Mouse (Mus musculus) cortical plate, adult 2 months (tissue): ENCODE measurements around the gene Foxn3. TPM values are rescaled to one million over a fixed set of nuclear protein-coding genes. Genes with fewer than 3 reads are reported as not detected.

ENCODE experiments used
- H3K27ac ChIP-seq: fragments of 200-500 bp; 2 replicates; pipeline ENCODE4 v1.5.1; 2012; ENCODE audit warnings: low read length, control low read depth, inconsistent platforms; ENCODE audit not compliant: insufficient read depth
- H3K4me1 ChIP-seq: fragments of 200-500 bp; 2 replicates; pipeline ENCODE4 v1.6.1; 2011; ENCODE audit warnings: low read length; ENCODE audit not compliant: control insufficient read depth, insufficient read depth
- H3K4me3 ChIP-seq: fragments of 200-500 bp; 2 replicates; pipeline ENCODE4 v1.5.1; 2011; ENCODE audit warnings: mild to moderate bottlenecking, low read length, control low read depth; ENCODE audit not compliant: insufficient read depth
- CTCF ChIP-seq: fragments of 200-500 bp; IDR thresholded peaks from 2 replicates; pipeline ENCODE4 v1.5.1; 2011; ENCODE audit warnings: mild to moderate bottlenecking, control low read depth, low read length; ENCODE audit not compliant: insufficient read depth; ENCODE audit errors: extremely low read depth
- POLR2A ChIP-seq: fragments of 200-500 bp; IDR thresholded peaks from 2 replicates; pipeline ENCODE4 v1.6.1; 2011; ENCODE audit warnings: mild to moderate bottlenecking, low read length, control low read depth; ENCODE audit not compliant: insufficient read depth; ENCODE audit errors: extremely low read depth
- polyA plus RNA-seq: library from polyadenylated mRNA; depleted of rRNA; stranded (reverse); fragments of >200 nt; gene quantifications from 2 replicates; pipeline ENCODE4 v1.2.3, GENCODE M21; 2012

The Foxn3 gene
- polyA plus RNA-seq, 1 experiment = 24.9 TPM

DNA sequence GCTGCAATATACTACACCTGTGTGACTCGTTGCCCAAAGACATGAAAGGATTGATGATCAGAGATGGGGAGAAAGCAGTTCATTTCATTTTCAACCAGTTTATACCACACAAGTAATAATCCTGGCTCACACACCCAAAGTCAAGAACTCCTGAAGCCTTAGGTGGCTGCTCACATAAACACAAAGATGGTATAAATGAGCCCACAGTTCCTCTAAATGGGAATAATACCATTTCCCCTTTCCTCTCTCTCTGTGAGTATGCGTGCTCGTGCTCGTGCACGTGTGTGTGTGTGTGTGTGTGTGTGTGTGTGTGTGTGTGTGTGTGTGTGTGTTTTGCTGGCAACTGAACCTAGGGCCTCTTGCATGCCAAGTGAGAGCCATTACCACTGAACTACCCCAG lies 51.7 kb downstream of the Foxn3 start:
- H3K27ac ChIP-seq = no peak overlapping the region
- TF ChIP-seq POLR2A (no peak), CTCF (no peak)
- no peak overlapping the region for H3K4me3 ChIP-seq
- H3K4me1 ChIP-seq = no peaks in the 10 kb centered on the region

DNA sequence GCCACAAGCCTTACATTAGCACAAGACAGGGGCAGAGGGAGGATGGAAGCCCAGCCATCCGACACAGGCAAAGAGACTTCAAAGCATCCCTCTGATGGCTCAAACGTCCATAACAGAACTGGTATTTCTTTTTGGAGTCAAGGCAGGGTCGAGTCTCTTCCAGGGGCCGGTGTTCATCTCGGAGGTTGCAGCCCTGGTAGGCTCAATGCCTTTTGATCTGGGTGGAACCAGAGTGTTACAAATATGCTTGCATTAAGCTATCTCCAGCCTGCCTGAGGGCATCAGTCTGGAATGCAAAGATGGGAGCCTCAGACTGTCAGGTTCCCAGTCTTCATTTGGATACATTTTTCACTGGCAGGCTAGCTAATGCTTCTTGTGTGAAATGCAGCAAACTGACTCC lies 52.6 kb downstream of the Foxn3 start:
- Histone ChIP-seq H3K4me3 (no peak overlapping the region), H3K27ac (no peak overlapping the region), H3K4me1 (no peaks in the 10 kb centered on the region)
- no peak for TF ChIP-seq CTCF
- no peak for TF ChIP-seq POLR2A

DNA sequence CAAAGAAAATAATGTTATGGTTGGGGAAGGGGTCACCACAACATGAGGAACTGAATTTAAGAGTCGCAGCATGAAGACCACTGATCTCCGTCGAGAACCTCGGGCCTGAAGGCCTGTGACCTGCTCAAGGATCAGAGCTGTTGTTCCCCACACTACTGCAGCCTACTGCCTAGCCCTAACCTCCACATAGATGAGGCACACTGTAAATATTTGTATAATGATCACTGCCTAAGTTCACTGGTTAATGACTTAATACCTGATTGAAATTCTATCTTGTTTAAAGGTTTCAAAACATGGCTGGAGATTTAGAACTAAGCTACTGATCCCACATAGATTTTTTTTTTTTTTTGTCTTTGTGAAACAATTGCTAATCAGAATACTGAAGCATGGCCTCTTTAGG lies 61.2 kb downstream of the Foxn3 start:
- peaks cover 2% of the 10 kb centered on the region; the same call in 1 of the 2 replicates for H3K4me1 ChIP-seq
- H3K27ac ChIP-seq = no peak overlapping the region
- H3K4me3 ChIP-seq = no peak overlapping the region
- TF ChIP-seq CTCF (no peak), POLR2A (no peak)

DNA sequence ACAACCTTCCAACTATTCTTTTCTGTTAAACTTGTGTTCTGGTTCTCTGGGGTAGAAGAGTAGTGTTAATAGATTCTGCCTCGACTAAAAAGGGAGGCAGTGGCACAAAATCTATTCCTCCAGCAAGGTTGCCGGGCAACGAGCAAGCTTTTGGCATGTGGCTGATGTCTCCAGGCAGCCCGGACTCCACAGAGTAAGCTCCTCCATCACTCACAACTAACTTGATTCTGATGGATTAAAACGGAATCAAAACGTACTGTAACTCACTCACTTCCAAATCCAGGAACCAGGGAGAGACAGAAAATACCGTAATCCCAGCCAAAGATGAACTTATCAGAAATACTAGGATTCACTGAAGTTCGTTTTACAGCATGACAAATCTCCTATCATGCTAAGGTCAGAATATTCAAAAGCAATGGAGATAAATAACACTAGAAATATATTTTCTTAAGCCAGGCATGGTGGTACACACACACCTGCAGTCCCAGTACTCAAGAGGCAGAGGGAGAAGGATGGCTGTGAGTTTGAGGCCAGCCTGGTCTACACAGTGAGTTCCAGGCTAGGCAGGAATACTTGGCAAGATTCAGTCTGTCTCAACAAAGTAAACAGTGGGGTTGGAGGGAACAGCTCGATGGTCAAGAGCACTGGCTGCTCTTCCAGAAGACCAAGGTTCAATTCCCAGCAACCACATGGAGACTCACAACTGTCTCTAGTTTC lies 64.2 kb downstream of the Foxn3 start:
- TF ChIP-seq POLR2A (no peak), CTCF (no peak)

DNA sequence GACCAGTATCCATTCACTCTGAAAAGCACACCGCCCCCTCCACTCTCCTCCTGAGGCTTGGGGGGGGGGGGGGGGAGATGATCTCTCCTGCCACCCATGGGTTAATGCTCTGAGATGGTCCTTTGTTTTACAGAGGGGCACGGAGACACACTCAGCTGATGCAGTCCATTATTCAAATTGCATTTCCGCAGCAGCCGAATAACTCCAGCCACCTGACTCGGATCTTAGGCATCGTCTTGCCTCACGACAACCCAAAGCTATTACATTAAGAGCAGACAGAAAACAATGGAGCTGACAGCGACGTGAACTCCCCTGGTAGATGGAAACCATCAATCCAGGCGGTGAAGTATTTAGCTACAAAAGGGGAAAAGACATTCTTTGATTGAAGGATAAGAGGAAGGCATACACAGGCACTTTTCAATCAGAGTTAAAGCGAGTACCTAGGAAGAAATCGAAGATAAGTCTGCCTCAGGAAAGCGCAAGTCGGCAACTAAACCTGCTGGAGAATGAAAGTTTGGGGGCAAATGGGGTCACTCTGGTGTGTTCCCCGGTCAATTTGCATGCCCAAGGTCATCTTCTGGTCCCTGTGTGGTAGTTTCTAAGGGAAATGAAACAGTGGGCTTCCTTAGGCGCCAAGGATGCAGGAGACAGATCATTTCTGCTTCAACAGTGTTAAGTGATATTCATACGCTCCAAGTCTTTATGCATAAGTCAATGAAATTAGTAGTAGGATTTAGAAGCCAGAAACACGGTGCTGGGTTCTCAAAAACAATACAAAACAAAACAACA lies 65.0 kb downstream of the Foxn3 start:
- TF ChIP-seq CTCF (no peak), POLR2A (no peak)
- Histone ChIP-seq H3K4me1 (peaks cover 2% of the 10 kb centered on the region; the same call in 1 of the 2 replicates), H3K4me3 (no peak overlapping the region), H3K27ac (no peak overlapping the region)

More for the DNA sequence above, 64.2 kb downstream of the Foxn3 start:
- H3K4me1 ChIP-seq = peaks cover 2% of the 10 kb centered on the region; the same call in 1 of the 2 replicates
- no peak overlapping the region for H3K4me3 ChIP-seq
- no peak overlapping the region for H3K27ac ChIP-seq

DNA sequence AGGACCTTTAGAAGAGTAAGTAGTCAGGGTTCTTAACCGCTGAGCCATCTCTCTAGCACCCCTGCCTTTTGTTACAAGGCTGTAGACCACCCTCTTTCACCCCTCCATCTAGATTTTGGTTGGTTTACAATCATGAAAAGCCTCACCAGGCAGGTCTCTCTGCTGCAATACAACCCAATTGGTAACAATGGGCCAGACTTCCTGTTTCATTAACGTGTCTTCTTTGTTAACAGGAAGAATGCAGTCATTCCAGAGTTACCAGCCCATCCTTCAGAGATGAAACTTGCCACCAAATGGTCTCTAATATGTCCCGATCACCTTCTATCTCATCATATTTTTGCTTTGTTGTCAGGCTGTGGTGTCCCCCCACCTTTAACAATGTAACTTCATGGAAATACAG lies 66.4 kb downstream of the Foxn3 start:
- Histone ChIP-seq H3K4me1 (peaks cover 2% of the 10 kb centered on the region; the same call in 1 of the 2 replicates), H3K27ac (no peak overlapping the region), H3K4me3 (no peak overlapping the region)
- TF ChIP-seq CTCF = no peak

DNA sequence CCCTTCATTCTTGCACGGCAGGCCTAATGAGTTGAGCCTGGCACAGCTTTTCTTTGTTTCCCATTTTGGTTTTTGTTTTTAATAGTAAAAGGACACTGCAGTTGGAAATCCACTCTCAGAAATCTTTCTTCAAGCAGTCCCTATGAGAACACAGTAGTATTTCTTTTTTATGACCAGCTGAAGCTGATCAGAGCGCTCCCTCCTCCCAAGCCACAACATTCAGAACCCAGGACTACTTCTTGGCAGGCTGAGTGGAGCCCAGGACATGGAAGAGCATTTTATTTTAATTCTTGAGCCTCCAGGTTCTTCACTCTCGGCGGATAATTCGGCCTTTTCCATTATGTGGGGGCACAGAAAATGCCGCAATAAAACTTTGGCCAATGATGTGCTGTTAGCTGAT lies 73.2 kb downstream of the Foxn3 start:
- Histone ChIP-seq H3K4me3 (no peak overlapping the region), H3K27ac (no peak overlapping the region), H3K4me1 (no peaks in the 10 kb centered on the region)
- no peak for TF ChIP-seq POLR2A
- no peak for TF ChIP-seq CTCF

DNA sequence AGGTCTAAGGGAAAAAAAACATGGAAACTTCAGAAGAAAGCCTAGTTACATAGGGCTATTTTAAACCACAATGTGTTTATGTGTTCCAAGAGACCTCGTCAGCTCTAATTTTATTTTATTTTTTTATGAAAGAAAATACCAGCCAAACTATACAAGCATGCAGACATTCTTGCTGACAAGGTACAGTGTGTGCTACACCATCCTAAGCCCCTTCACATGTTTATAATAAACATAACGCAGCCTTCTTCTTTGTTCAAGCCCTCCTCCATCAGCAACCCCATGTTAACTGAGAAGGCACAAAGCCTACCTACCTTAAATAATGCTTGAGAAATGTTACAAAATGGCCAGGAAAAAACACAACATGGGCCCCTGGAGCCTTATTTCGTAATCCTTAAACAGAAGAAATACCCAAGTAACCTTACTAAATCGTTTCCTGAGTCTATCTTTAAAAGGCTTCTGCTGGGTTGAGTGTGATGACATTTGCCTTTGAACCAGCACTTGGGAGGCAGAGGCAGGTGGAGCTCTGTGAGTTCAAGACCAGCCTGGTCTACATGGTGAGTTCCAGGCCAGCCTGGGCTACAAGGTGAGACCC lies 74.3 kb downstream of the Foxn3 start:
- no peak overlapping the region for H3K4me3 ChIP-seq
- H3K27ac ChIP-seq = no peak overlapping the region
- TF ChIP-seq POLR2A (no peak), CTCF (no peak)
- no peaks in the 10 kb centered on the region for H3K4me1 ChIP-seq

DNA sequence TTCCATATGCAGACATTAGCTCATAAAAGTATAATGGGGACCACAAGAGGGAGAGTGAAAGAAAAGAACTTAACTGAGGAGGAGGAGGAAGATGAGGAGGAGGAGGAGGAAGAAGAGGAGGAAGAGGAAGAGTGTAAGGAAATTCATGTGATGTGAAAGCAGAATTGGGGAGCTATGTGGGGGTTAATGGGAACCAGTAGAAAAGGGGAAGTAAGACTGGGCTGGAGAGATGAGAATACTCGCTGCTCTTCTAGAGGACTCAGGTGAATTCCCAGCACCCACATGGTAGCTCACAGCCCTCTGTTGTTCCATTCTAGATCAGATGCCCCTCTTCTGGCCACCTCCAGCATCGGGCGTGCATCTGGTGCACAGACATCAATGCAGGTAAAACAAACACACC lies 83.0 kb downstream of the Foxn3 start:
- no peak for TF ChIP-seq POLR2A
- no peak for TF ChIP-seq CTCF
- H3K4me1 ChIP-seq = no peaks in the 10 kb centered on the region
- H3K4me3 ChIP-seq = no peak overlapping the region
- H3K27ac ChIP-seq = no peak overlapping the region
